Mouse (Mus musculus): Measurements from ENCODE around the gene Klk1b3. TPM values are rescaled to one million over a fixed set of nuclear protein-coding genes. Genes with fewer than 3 reads are reported as not detected.
"Not testable (repeated sequence)": the region's sequence is repeated elsewhere in the genome, so short reads cannot be mapped to it uniquely, and the experiment has no call there.

Gene Klk1b3
- total RNA-seq (2021) (not detected), polyA plus RNA-seq (2012; rRNA removed) (not detected in 2 replicates)
- long read RNA-seq, result 0 reads

DNA sequence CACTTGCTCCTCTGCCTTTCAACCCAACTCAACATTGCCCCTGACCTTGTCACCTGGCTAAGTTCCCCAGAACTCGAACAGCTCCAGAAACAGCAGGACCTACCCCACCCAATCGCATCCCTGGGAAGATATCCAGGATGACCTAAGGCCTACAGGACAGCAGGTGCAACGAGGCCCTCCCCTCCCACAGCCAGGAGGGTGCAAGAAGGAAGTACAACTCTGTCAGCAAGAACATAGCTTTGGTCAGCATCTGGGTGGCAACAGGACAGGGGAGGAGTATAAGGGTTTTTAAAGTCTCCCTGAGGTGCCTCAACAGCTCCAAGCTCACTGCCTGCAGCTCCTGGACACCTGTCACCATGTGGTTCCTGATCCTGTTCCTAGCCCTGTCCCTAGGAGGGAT, at the start of gene Klk1b3:
TSS of gene Klk1b3 (plus strand) at position 301 of the 400 bp plus-strand sequence.
- DNase-seq, result no peak
- Histone ChIP-seq H3K27me3 (ENCODE audit: control insufficient read depth, insufficient read depth, low read length) (no peaks in the 10 kb centered on the region), H3K79me2 (replicated peaks; ENCODE audit: control insufficient read depth, insufficient read depth, low read length) (no peaks in the 10 kb centered on the region), H3K36me3 (ENCODE audit: control insufficient read depth, insufficient read depth, low read length) (no peaks in the 10 kb centered on the region), H3K9ac (ENCODE audit: low read depth, low read length) (no peak within 1 kb of the TSS), H3K27ac (no peak within 1 kb of the TSS), H3K4me1 (ENCODE audit: control insufficient read depth, insufficient read depth, low read length) (no peaks in the 10 kb centered on the region), H3K4me3 (no peak within 1 kb of the TSS)
- 50% methylated on average over 3 of the region's 3 CpGs for WGBS
- intact Hi-C loops (cut with DNase I), result no loop called here
- TF ChIP-seq EP300 (IDR thresholded peaks at IDR 0.05; ENCODE audit: insufficient read depth, low read depth, low read length), result no peak
- TF ChIP-seq CTCF (IDR thresholded peaks at IDR 0.05), result no peak
- TF ChIP-seq POLR2A (IDR thresholded peaks at IDR 0.05; ENCODE audit: insufficient read depth, low read depth, low read length), result no peak

- WGBS, result 72% methylated on average over 9 of the region's 9 CpGs
Measured at GRCm38 (mm10) chr7:44179299-44180045, 18.5 kb upstream of the Klk1b3 start.

GRCm38 (mm10) chr7:44186516-44186915, 11.5 kb upstream of the Klk1b3 start:
- DNase-seq; H3K27ac ChIP-seq; H3K9ac ChIP-seq (ENCODE audit: low read depth, low read length); H3K4me3 ChIP-seq; intact Hi-C loops (cut with DNase I); H3K79me2 ChIP-seq (replicated peaks; ENCODE audit: control insufficient read depth, insufficient read depth, low read length); H3K27me3 ChIP-seq (ENCODE audit: control insufficient read depth, insufficient read depth, low read length); H3K4me1 ChIP-seq (ENCODE audit: control insufficient read depth, insufficient read depth, low read length); H3K36me3 ChIP-seq (ENCODE audit: control insufficient read depth, insufficient read depth, low read length): not testable (repeated sequence)
- 60% methylated on average over 8 of the region's 8 CpGs for WGBS

More at GRCm38 (mm10) chr7:44179299-44180045, 18.5 kb upstream of the Klk1b3 start:
- Histone ChIP-seq H3K79me2 (replicated peaks; ENCODE audit: control insufficient read depth, insufficient read depth, low read length) (no peaks in the 10 kb centered on the region), H3K27ac (no peak overlapping the region), H3K36me3 (ENCODE audit: control insufficient read depth, insufficient read depth, low read length) (no peaks in the 10 kb centered on the region), H3K4me1 (ENCODE audit: control insufficient read depth, insufficient read depth, low read length) (no peaks in the 10 kb centered on the region), H3K27me3 (ENCODE audit: control insufficient read depth, insufficient read depth, low read length) (no peaks in the 10 kb centered on the region), H3K9ac (ENCODE audit: low read depth, low read length) (no peak overlapping the region), H3K4me3 (no peak overlapping the region)
- intact Hi-C loops (cut with DNase I), result no loop called here
- TF ChIP-seq CTCF (IDR thresholded peaks at IDR 0.05) (no peak), EP300 (IDR thresholded peaks at IDR 0.05; ENCODE audit: insufficient read depth, low read depth, low read length) (no peak), POLR2A (IDR thresholded peaks at IDR 0.05; ENCODE audit: insufficient read depth, low read depth, low read length) (no peak)
- no peak for DNase-seq

- DNase-seq; H3K4me3 ChIP-seq; intact Hi-C loops (cut with DNase I): not testable (repeated sequence)
Measured at GRCm38 (mm10) chr7:44187936-44188335, 10.1 kb upstream of the Klk1b3 start, which contains the start of gene Klk1b24. Gene Klk1b24, plus strand, starts transcription at chr7:44188236.

GRCm38 (mm10) chr7:44193466-44193865, 4.5 kb upstream of the Klk1b3 start:
- H3K79me2 ChIP-seq (replicated peaks; ENCODE audit: control insufficient read depth, insufficient read depth, low read length); H3K36me3 ChIP-seq (ENCODE audit: control insufficient read depth, insufficient read depth, low read length); intact Hi-C loops (cut with DNase I); H3K9ac ChIP-seq (ENCODE audit: low read depth, low read length); H3K27ac ChIP-seq; H3K27me3 ChIP-seq (ENCODE audit: control insufficient read depth, insufficient read depth, low read length); H3K4me1 ChIP-seq (ENCODE audit: control insufficient read depth, insufficient read depth, low read length); H3K4me3 ChIP-seq; DNase-seq: not testable (repeated sequence)
- WGBS, result 68% methylated on average over 1 of the region's 1 CpGs

More at GRCm38 (mm10) chr7:44187936-44188335, 10.1 kb upstream of the Klk1b3 start, which contains the start of gene Klk1b24:
- not testable (repeated sequence) for H3K9ac ChIP-seq (ENCODE audit: low read depth, low read length); H3K27ac ChIP-seq; H3K79me2 ChIP-seq (replicated peaks; ENCODE audit: control insufficient read depth, insufficient read depth, low read length); H3K36me3 ChIP-seq (ENCODE audit: control insufficient read depth, insufficient read depth, low read length); H3K27me3 ChIP-seq (ENCODE audit: control insufficient read depth, insufficient read depth, low read length); H3K4me1 ChIP-seq (ENCODE audit: control insufficient read depth, insufficient read depth, low read length)

DNA sequence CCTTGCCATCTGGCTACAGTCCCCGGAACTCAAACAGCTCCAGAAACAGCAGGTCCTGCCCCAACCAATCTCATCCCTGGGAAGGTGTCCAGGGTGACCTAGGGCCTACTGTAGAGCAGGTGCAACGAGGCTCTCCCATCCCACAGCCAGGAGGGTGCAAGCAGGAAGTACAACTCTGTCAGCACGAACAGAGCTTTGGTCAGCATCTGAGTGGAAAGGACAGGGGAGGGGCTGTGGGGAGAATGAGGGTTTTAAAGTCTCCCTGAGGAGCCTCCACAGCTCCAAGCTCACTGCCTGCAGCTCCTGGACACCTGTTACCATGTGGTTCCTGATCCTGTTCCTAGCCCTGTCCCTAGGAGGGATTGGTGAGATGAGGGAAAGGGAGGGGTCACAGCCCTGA, 9.1 kb downstream of the Klk1b3 start, which contains the start of gene Klk1b4:
TSS of gene Klk1b4 (plus strand) at position 301 of the 400 bp plus-strand sequence.
- H3K27me3 ChIP-seq (ENCODE audit: control insufficient read depth, insufficient read depth, low read length); DNase-seq; H3K4me3 ChIP-seq; H3K9ac ChIP-seq (ENCODE audit: low read depth, low read length); H3K4me1 ChIP-seq (ENCODE audit: control insufficient read depth, insufficient read depth, low read length); intact Hi-C loops (cut with DNase I); H3K79me2 ChIP-seq (replicated peaks; ENCODE audit: control insufficient read depth, insufficient read depth, low read length); H3K27ac ChIP-seq; H3K36me3 ChIP-seq (ENCODE audit: control insufficient read depth, insufficient read depth, low read length): not testable (repeated sequence)
- 40% methylated on average over 3 of the region's 3 CpGs for WGBS
